Mouse (Mus musculus) kidney, embryonic 16.5 days (tissue): ENCODE data around the gene Btnl9. TPM values are rescaled to one million over a fixed set of nuclear protein-coding genes. Genes with fewer than 3 reads are reported as not detected.

Source experiments
- ATAC-seq: fragments of 200-750 bp; cut with Nextera tagmentation; 2 replicates; pipeline ENCODE4 v1.8.0; 2017; ENCODE audit warnings: moderate TSS enrichment; ENCODE audit not compliant: low FRiP score, low TSS enrichment
- H3K27ac ChIP-seq: fragments of 300-500 bp; sonication (generic); 2 replicates; pipeline ENCODE4 v1.5.1; 2014; ENCODE audit warnings: low read length
- H3K27me3 ChIP-seq: fragments of 300-500 bp; sonication (generic); 2 replicates; pipeline ENCODE4 v1.6.1; 2014; ENCODE audit warnings: low read length, control low read depth, mixed read lengths; ENCODE audit not compliant: insufficient read depth
- H3K36me3 ChIP-seq: fragments of 300-500 bp; sonication (generic); 2 replicates; pipeline ENCODE4 v1.6.1; 2014; ENCODE audit warnings: low read length, control low read depth, mixed read lengths; ENCODE audit not compliant: insufficient read depth
- H3K4me1 ChIP-seq: fragments of 300-500 bp; sonication (generic); 2 replicates; pipeline ENCODE4 v1.6.1; 2014; ENCODE audit warnings: low read length, control low read depth, mixed read lengths; ENCODE audit not compliant: insufficient read depth
- H3K4me2 ChIP-seq: fragments of 300-500 bp; sonication (generic); replicated peaks from 2 replicates; pipeline ENCODE4 v1.6.1; 2014; ENCODE audit warnings: low read depth, low read length
- H3K4me3 ChIP-seq: fragments of 300-500 bp; sonication (generic); 2 replicates; pipeline ENCODE4 v1.5.1; 2014; ENCODE audit warnings: mild to moderate bottlenecking, low read length
- H3K9ac ChIP-seq: fragments of 300-500 bp; sonication (generic); replicated peaks from 2 replicates; pipeline ENCODE4 v1.6.1; 2014; ENCODE audit warnings: low read length
- H3K9me3 ChIP-seq: fragments of 300-500 bp; sonication (generic); 2 replicates; pipeline ENCODE4 v1.6.1; 2016; ENCODE audit warnings: low read length, control low read depth
- WGBS: fragments of 180-500 bp; shearing (Covaris S2); extraction: QIAGEN DNeasy Blood & Tissue Kit; methylation state at CpG from one replicate; pipeline ENCODE4 v1.1.7; 2014; 5-methylcytosine and 5-hydroxymethylcytosine counted together
- polyA plus RNA-seq: library from polyadenylated mRNA; unstranded; fragments of >200 nt; fragmentation: Nextera tagmentation; extraction: Ambion mirVana; gene quantifications from 2 replicates; pipeline ENCODE4 v1.2.1, GENCODE M21; 2015

Gene Btnl9
- polyA plus RNA-seq = 4.4 and 4.6 TPM in 2 replicates

GRCm38 (mm10) chr11:49186955-49187488, at the start of gene Btnl9:
Gene Btnl9, minus strand, starts transcription at chr11:49187159.
- Histone ChIP-seq H3K4me1 (no peaks in the 10 kb centered on the region), H3K27ac (peak within 1 kb of the TSS; percentile 55), H3K4me2 (peak within 1 kb of the TSS; percentile 4; the same call in 1 of the 2 replicates), H3K9ac (no peak within 1 kb of the TSS), H3K27me3 (no peaks in the 10 kb centered on the region), H3K36me3 (no peaks in the 10 kb centered on the region), H3K4me3 (peak within 1 kb of the TSS; percentile 11; the same call in 1 of the 2 replicates), H3K9me3 (no peaks in the 10 kb centered on the region)
- 59% methylated on average over 8 of the region's 8 CpGs for WGBS
- no peak for ATAC-seq

- H3K27me3 ChIP-seq = no peaks in the 10 kb centered on the region
- no peak overlapping the region for H3K4me2 ChIP-seq
- H3K4me3 ChIP-seq = no peak overlapping the region
- ATAC-seq = no peak
- no peak overlapping the region for H3K9ac ChIP-seq
- no peaks in the 10 kb centered on the region for H3K9me3 ChIP-seq
- no peaks in the 10 kb centered on the region for H3K4me1 ChIP-seq
- no peaks in the 10 kb centered on the region for H3K36me3 ChIP-seq
- 64% methylated on average over 3 of the region's 3 CpGs for WGBS
- H3K27ac ChIP-seq = no peak overlapping the region
These were observed 48.7 kb upstream of the Btnl9 start for GRCm38 (mm10) chr11:49235459-49236207.

GRCm38 (mm10) chr11:49232781-49233180, 45.8 kb upstream of the Btnl9 start:
- WGBS = 64% methylated on average over 3 of the region's 3 CpGs
- no peak overlapping the region for H3K4me2 ChIP-seq
- H3K27me3 ChIP-seq = no peaks in the 10 kb centered on the region
- H3K27ac ChIP-seq = no peak overlapping the region
- no peak overlapping the region for H3K4me3 ChIP-seq
- no peaks in the 10 kb centered on the region for H3K36me3 ChIP-seq
- no peak overlapping the region for H3K9ac ChIP-seq
- ATAC-seq = no peak
- no peaks in the 10 kb centered on the region for H3K9me3 ChIP-seq
- H3K4me1 ChIP-seq = no peaks in the 10 kb centered on the region

GRCm38 (mm10) chr11:49224455-49224854, 37.5 kb upstream of the Btnl9 start:
- Histone ChIP-seq H3K4me3 (no peak overlapping the region), H3K36me3 (no peaks in the 10 kb centered on the region), H3K27me3 (no peaks in the 10 kb centered on the region), H3K4me1 (no peaks in the 10 kb centered on the region), H3K9ac (no peak overlapping the region), H3K27ac (no peak overlapping the region), H3K4me2 (no peak overlapping the region), H3K9me3 (no peaks in the 10 kb centered on the region)
- no peak for ATAC-seq
- 67% methylated on average over 1 of the region's 1 CpGs for WGBS

- no peak overlapping the region for H3K4me2 ChIP-seq
- H3K9ac ChIP-seq = no peak overlapping the region
- no peaks in the 10 kb centered on the region for H3K27me3 ChIP-seq
- ATAC-seq = no peak
- no peaks in the 10 kb centered on the region for H3K9me3 ChIP-seq
- WGBS = 97% methylated on average over 2 of the region's 2 CpGs
- peaks cover 30% of the 10 kb centered on the region for H3K36me3 ChIP-seq
- H3K4me1 ChIP-seq = no peaks in the 10 kb centered on the region
- H3K27ac ChIP-seq = no peak overlapping the region
- H3K4me3 ChIP-seq = no peak overlapping the region
These were observed 32.3 kb upstream of the Btnl9 start for GRCm38 (mm10) chr11:49219271-49219670.

- Histone ChIP-seq H3K4me2 (no peak overlapping the region), H3K36me3 (peaks cover 36% of the 10 kb centered on the region), H3K4me3 (no peak overlapping the region), H3K4me1 (no peaks in the 10 kb centered on the region), H3K27ac (no peak overlapping the region), H3K9me3 (no peaks in the 10 kb centered on the region), H3K27me3 (no peaks in the 10 kb centered on the region), H3K9ac (no peak overlapping the region)
- ATAC-seq = no peak
- WGBS = 98% methylated on average over 1 of the region's 1 CpGs
These were observed 26.5 kb upstream of the Btnl9 start for GRCm38 (mm10) chr11:49213505-49213904.

GRCm38 (mm10) chr11:49212577-49212976, 25.6 kb upstream of the Btnl9 start:
- H3K27ac ChIP-seq = no peak overlapping the region; the same call in 1 of the 2 replicates
- H3K9me3 ChIP-seq = no peaks in the 10 kb centered on the region
- no peak overlapping the region for H3K4me3 ChIP-seq
- H3K36me3 ChIP-seq = peaks cover 36% of the 10 kb centered on the region
- H3K4me1 ChIP-seq = no peaks in the 10 kb centered on the region
- H3K27me3 ChIP-seq = no peaks in the 10 kb centered on the region
- ATAC-seq = no peak
- H3K9ac ChIP-seq = no peak overlapping the region
- no peak overlapping the region for H3K4me2 ChIP-seq

GRCm38 (mm10) chr11:49207495-49207894, 20.5 kb upstream of the Btnl9 start:
- H3K4me3 ChIP-seq = no peak overlapping the region
- no peak overlapping the region for H3K4me2 ChIP-seq
- peaks cover 13% of the 10 kb centered on the region for H3K4me1 ChIP-seq
- no peaks in the 10 kb centered on the region for H3K9me3 ChIP-seq
- H3K9ac ChIP-seq = no peak overlapping the region
- H3K27ac ChIP-seq = no peak overlapping the region
- no peaks in the 10 kb centered on the region for H3K27me3 ChIP-seq
- WGBS = 100% methylated on average over 1 of the region's 1 CpGs
- peaks cover 8% of the 10 kb centered on the region for H3K36me3 ChIP-seq
- no peak for ATAC-seq

- Histone ChIP-seq H3K4me1 (peaks cover 18% of the 10 kb centered on the region), H3K27me3 (no peaks in the 10 kb centered on the region), H3K4me3 (no peak overlapping the region), H3K36me3 (peaks cover 8% of the 10 kb centered on the region), H3K4me2 (peak overlapping the region; percentile 86), H3K9ac (no peak overlapping the region), H3K27ac (no peak overlapping the region), H3K9me3 (no peaks in the 10 kb centered on the region)
- WGBS = 76% methylated on average over 6 of the region's 6 CpGs
- no peak for ATAC-seq
These were observed 18.2 kb upstream of the Btnl9 start for GRCm38 (mm10) chr11:49205080-49205590.
